Mouse (Mus musculus): ENCODE measurements around the gene Magi1. TPM values are rescaled to one million over a fixed set of nuclear protein-coding genes. Genes with fewer than 3 reads are reported as not detected.

The Magi1 gene
- total and polyA plus RNA-seq, 3 experiments: not detected

DNA sequence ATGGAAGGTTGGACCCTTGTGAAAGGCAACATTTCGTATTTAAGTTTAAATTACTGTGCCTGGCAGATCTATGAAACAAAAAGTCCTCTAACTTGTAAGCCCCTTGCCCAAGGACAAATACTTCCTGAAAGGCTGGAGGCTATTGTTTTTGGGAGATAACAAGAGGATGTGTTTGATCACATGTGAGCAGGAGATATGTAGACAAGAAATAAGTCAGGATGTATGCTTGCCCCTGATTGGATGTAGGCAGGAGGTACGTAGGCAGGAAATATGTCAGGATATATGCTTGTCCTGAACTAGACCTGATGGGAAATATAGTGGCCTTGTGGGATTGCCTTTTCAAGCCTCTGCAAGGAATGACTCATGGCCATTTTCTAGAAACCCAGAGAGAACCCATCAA lies 84.0 kb downstream of the Magi1 start:
- no peaks in the 10 kb centered on the region for H3K79me2 ChIP-seq (ENCODE audit: control insufficient read depth, insufficient read depth, low read length, poor library complexity)
- H3K4me1 ChIP-seq (ENCODE audit: control insufficient read depth in 1 of 2, insufficient read depth in 2 of 2, low read length in 2 of 2): no peaks in the 10 kb centered on the region
- H3K4me3 ChIP-seq (ENCODE audit: control insufficient read depth in 1 of 2, insufficient read depth in 1 of 2, low read depth in 2 of 2, low read length in 2 of 2): no peak overlapping the region
- H3K36me3 ChIP-seq (ENCODE audit: control insufficient read depth in 1 of 2, insufficient read depth in 2 of 2, low read length in 2 of 2): no peaks in the 10 kb centered on the region
- H3K9me3 ChIP-seq (replicated peaks; ENCODE audit: insufficient read depth, low read length): no peaks in the 10 kb centered on the region
- no peak overlapping the region for H3K27ac ChIP-seq (ENCODE audit: control insufficient read depth, low read depth, low read length)
- no peak for DNase-seq (ENCODE audit: low read depth, low spot score)
- no peak overlapping the region for H3K9ac ChIP-seq (ENCODE audit: control insufficient read depth, low read depth, low read length, poor library complexity, severe bottlenecking)
- H3K27me3 ChIP-seq (ENCODE audit: control insufficient read depth in 1 of 2, insufficient read depth in 2 of 2, low read length in 2 of 2): no peaks in the 10 kb centered on the region
- TF ChIP-seq MEF2A (IDR thresholded peaks at IDR 0.05; ENCODE audit: extremely low read depth, insufficient replicate concordance, low read depth, low read length, poor library complexity, severe bottlenecking): no peak
- no peak for TF ChIP-seq MAZ (IDR thresholded peaks at IDR 0.05; ENCODE audit: low read depth, low read length)
- TF ChIP-seq E2F4 (IDR thresholded peaks at IDR 0.05; ENCODE audit: borderline replicate concordance, low read depth, low read length): no peak
- no peak for TF ChIP-seq SIN3A (IDR thresholded peaks at IDR 0.05; ENCODE audit: low read length)
- no peak for TF ChIP-seq MAFK (IDR thresholded peaks at IDR 0.05; ENCODE audit: borderline replicate concordance, low read depth, low read length)

DNA sequence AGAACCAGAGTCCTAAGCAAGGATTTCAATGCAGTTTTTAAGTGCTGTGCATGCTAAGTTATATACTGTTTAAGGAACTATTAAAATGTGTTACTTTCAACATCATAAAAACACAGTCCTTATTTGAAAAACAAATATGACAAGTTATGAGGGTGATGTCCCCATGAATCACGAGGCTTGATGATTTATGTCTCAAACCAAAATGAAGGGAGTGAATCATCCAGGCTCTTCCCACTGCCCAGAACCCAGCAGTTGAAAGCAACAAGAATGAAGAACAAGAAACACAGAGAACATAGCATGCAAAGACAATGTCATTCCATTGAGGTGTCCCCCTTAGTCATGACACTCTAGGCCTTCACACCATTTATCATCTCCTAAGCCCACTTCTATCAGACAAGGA lies 85.9 kb downstream of the Magi1 start:
- TF ChIP-seq MAZ (IDR thresholded peaks at IDR 0.05; ENCODE audit: low read depth, low read length) (no peak), ZKSCAN1 (IDR thresholded peaks at IDR 0.05; ENCODE audit: low read depth, low read length) (no peak), POLR2AphosphoS2 (IDR thresholded peaks at IDR 0.05; ENCODE audit: low read length) (no peak), BHLHE40 (IDR thresholded peaks at IDR 0.05; ENCODE audit: borderline replicate concordance, low read depth, low read length) (no peak), MYB (IDR thresholded peaks at IDR 0.05; ENCODE audit: low read depth, low read length) (no peak), NELFE (IDR thresholded peaks at IDR 0.05; ENCODE audit: low read depth, low read length) (no peak), NRF1 (IDR thresholded peaks at IDR 0.05; ENCODE audit: insufficient read depth, low read depth, low read length, poor library complexity, severe bottlenecking) (no peak), UBTF (IDR thresholded peaks at IDR 0.05; ENCODE audit: borderline replicate concordance, insufficient read depth, low read depth, low read length) (no peak), RAD21 (IDR thresholded peaks at IDR 0.05; ENCODE audit: low read depth, low read length) (no peak), RCOR1 (IDR thresholded peaks at IDR 0.05; ENCODE audit: low read depth, low read length) (no peak), GABPA (IDR thresholded peaks at IDR 0.05; ENCODE audit: low read depth, low read length) (no peak), CHD1 (IDR thresholded peaks at IDR 0.05; ENCODE audit: low read depth, low read length) (no peak), HCFC1 (IDR thresholded peaks at IDR 0.05; ENCODE audit: low read depth, low read length) (no peak), ZMIZ1 (IDR thresholded peaks at IDR 0.05; ENCODE audit: low read depth, low read length) (no peak), GATA1 (IDR thresholded peaks at IDR 0.05; ENCODE audit: low read depth, low read length) (no peak), ZNF384 (IDR thresholded peaks at IDR 0.05; ENCODE audit: low read depth, low read length) (no peak), POLR2AphosphoS5 (IDR thresholded peaks at IDR 0.05; ENCODE audit: borderline replicate concordance, low read depth, low read length) (no peak)
- no peak for DNase-seq (ENCODE audit: low read depth, low spot score)
- Histone ChIP-seq H3K4me1 (ENCODE audit: control insufficient read depth in 1 of 2, insufficient read depth in 2 of 2, low read length in 2 of 2) (no peaks in the 10 kb centered on the region), H3K79me2 (ENCODE audit: control insufficient read depth, insufficient read depth, low read length, poor library complexity) (no peaks in the 10 kb centered on the region), H3K36me3 (ENCODE audit: control insufficient read depth in 1 of 2, insufficient read depth in 2 of 2, low read length in 2 of 2) (no peaks in the 10 kb centered on the region), H3K4me3 (ENCODE audit: control insufficient read depth in 1 of 2, insufficient read depth in 1 of 2, low read depth in 2 of 2, low read length in 2 of 2) (no peak overlapping the region), H3K9me3 (replicated peaks; ENCODE audit: insufficient read depth, low read length) (no peaks in the 10 kb centered on the region), H3K9ac (ENCODE audit: control insufficient read depth, low read depth, low read length, poor library complexity, severe bottlenecking) (no peak overlapping the region), H3K27ac (ENCODE audit: control insufficient read depth, low read depth, low read length) (no peak overlapping the region), H3K27me3 (ENCODE audit: control insufficient read depth in 1 of 2, insufficient read depth in 2 of 2, low read length in 2 of 2) (no peaks in the 10 kb centered on the region)

All from MEL (cell line).